Mouse (Mus musculus) heart, adult 2 months (tissue): Measurements from ENCODE around the gene Gm7579. TPM values are rescaled to one million over a fixed set of nuclear protein-coding genes. Genes with fewer than 3 reads are reported as not detected.
"Not testable (repeated sequence)": the region's sequence is repeated elsewhere in the genome, so short reads cannot be mapped to it uniquely, and the experiment has no call there.

Source experiments
- DNase-seq, 2 experiments: peaks; one replicate each; pipeline ENCODE4 v3.0.0; 2021
- H3K27ac ChIP-seq: fragments of 200-600 bp; 2 replicates; pipeline ENCODE4 v1.8.1; 2022
- H3K27me3 ChIP-seq: fragments of 200-500 bp; 2 replicates; pipeline ENCODE4 v1.6.1; 2012; ENCODE audit warnings: mild to moderate bottlenecking, low read length, inconsistent platforms, mixed read lengths; ENCODE audit not compliant: control insufficient read depth, insufficient read depth
- H3K36me3 ChIP-seq: fragments of 200-500 bp; 2 replicates; pipeline ENCODE4 v1.6.1; 2012; ENCODE audit warnings: low read length, inconsistent platforms; ENCODE audit not compliant: control insufficient read depth, insufficient read depth
- H3K4me1 ChIP-seq: fragments of 200-500 bp; 2 replicates; pipeline ENCODE4 v1.6.1; 2011; ENCODE audit warnings: low read length; ENCODE audit not compliant: control insufficient read depth, insufficient read depth
- H3K4me3 ChIP-seq: fragments of 200-600 bp; 2 replicates; pipeline ENCODE4 v1.8.1; 2022
- H3K79me2 ChIP-seq: fragments of 200-500 bp; replicated peaks from 2 replicates; pipeline ENCODE4 v1.6.1; 2012; ENCODE audit warnings: mild to moderate bottlenecking, inconsistent platforms, low read length, moderate library complexity, mixed read lengths; ENCODE audit not compliant: control insufficient read depth, insufficient read depth
- H3K9ac ChIP-seq: fragments of 200-500 bp; 2 replicates; pipeline ENCODE4 v1.6.1; 2012; ENCODE audit warnings: low read depth, mild to moderate bottlenecking, control low read depth, inconsistent platforms, low read length, mixed read lengths
- CTCF ChIP-seq: fragments of 200-600 bp; IDR thresholded peaks from 2 replicates; pipeline ENCODE4 v1.8.1; 2022; ENCODE audit warnings: antibody characterized with exemption, mild to moderate bottlenecking, moderate library complexity
- EP300 ChIP-seq: fragments of 200-500 bp; IDR thresholded peaks from 2 replicates; pipeline ENCODE4 v1.6.1; 2011; ENCODE audit warnings: low read depth, low read length, control low read depth; ENCODE audit not compliant: insufficient read depth
- POLR2A ChIP-seq: fragments of 200-500 bp; IDR thresholded peaks from 2 replicates; pipeline ENCODE4 v1.6.1; 2011; ENCODE audit warnings: mild to moderate bottlenecking, low read depth, low read length, control low read depth; ENCODE audit not compliant: insufficient read depth
- WGBS: fragments of 180-500 bp; shearing (Covaris S2); methylation state at CpG from one replicate; pipeline ENCODE4 v1.1.7; 2018; 5-methylcytosine and 5-hydroxymethylcytosine counted together
- intact Hi-C: fragments of 180-260 bp; cut with DNase I; formaldehyde crosslinking; loops from one replicate; pipeline ENCODE4 v1.15.1; 2025
- polyA plus RNA-seq: library from polyadenylated mRNA; depleted of rRNA; stranded (reverse); fragments of >200 nt; gene quantifications from 2 replicates; pipeline ENCODE4 v1.2.3, GENCODE M21; 2012
- total RNA-seq, 2 experiments: library from RNA; stranded (reverse); gene quantifications; 2 replicates each; pipeline ENCODE4 v1.2.3; 2021

Gm7579 gene
- total and polyA plus RNA-seq, 3 experiments, result not detected

- H3K79me2 ChIP-seq, result no peaks in the 10 kb centered on the region
- no peak within 1 kb of the TSS for H3K4me3 ChIP-seq
- no peak within 1 kb of the TSS for H3K27ac ChIP-seq
- no peak within 1 kb of the TSS for H3K9ac ChIP-seq
- H3K4me1 ChIP-seq, result no peaks in the 10 kb centered on the region
- intact Hi-C loops, result no loop called here
- TF ChIP-seq CTCF (no peak), EP300 (no peak), POLR2A (no peak)
- H3K27me3 ChIP-seq, result no peaks in the 10 kb centered on the region
- no peak for DNase-seq
- H3K36me3 ChIP-seq, result no peaks in the 10 kb centered on the region
- 26% methylated on average over 2 of the region's 2 CpGs for WGBS
These were observed 21.4 kb upstream of the Gm7579 start, which contains the start of gene Gm10153 for GRCm38 (mm10) chr7:142190289-142190688. Gene Gm10153, minus strand, starts transcription at chr7:142190389.

GRCm38 (mm10) chr7:142198748-142199147, 12.9 kb upstream of the Gm7579 start:
- Histone ChIP-seq H3K79me2 (no peaks in the 10 kb centered on the region), H3K36me3 (no peaks in the 10 kb centered on the region), H3K27ac (no peak overlapping the region), H3K4me3 (no peak overlapping the region), H3K27me3 (no peaks in the 10 kb centered on the region), H3K9ac (no peak overlapping the region), H3K4me1 (no peaks in the 10 kb centered on the region)
- no peak for TF ChIP-seq POLR2A
- TF ChIP-seq CTCF, result no peak
- intact Hi-C loops, result no loop called here
- no peak for DNase-seq
- 57% methylated on average over 2 of the region's 2 CpGs for WGBS

GRCm38 (mm10) chr7:142201064-142201463, 10.6 kb upstream of the Gm7579 start, which contains the start of gene Krtap5-3:
Gene Krtap5-3, plus strand, starts transcription at chr7:142201364.
- 31% methylated on average over 1 of the region's 1 CpGs for WGBS
- H3K27me3 ChIP-seq, result no peaks in the 10 kb centered on the region
- intact Hi-C loops, result no loop called here
- no peak within 1 kb of the TSS for H3K9ac ChIP-seq
- H3K27ac ChIP-seq, result no peak within 1 kb of the TSS
- no peaks in the 10 kb centered on the region for H3K79me2 ChIP-seq
- H3K4me1 ChIP-seq, result no peaks in the 10 kb centered on the region
- H3K4me3 ChIP-seq, result no peak within 1 kb of the TSS
- no peaks in the 10 kb centered on the region for H3K36me3 ChIP-seq
- no peak for DNase-seq
- no peak for TF ChIP-seq CTCF
- no peak for TF ChIP-seq POLR2A
- no peak for TF ChIP-seq EP300

GRCm38 (mm10) chr7:142205488-142205887, 6.2 kb upstream of the Gm7579 start:
- Histone ChIP-seq H3K27ac (no peak overlapping the region), H3K27me3 (no peaks in the 10 kb centered on the region), H3K79me2 (no peaks in the 10 kb centered on the region), H3K4me1 (no peaks in the 10 kb centered on the region), H3K36me3 (no peaks in the 10 kb centered on the region), H3K9ac (no peak overlapping the region), H3K4me3 (no peak overlapping the region)
- no peak for DNase-seq
- intact Hi-C loops, result no loop called here
- TF ChIP-seq POLR2A (no peak), EP300 (no peak), CTCF (no peak)

GRCm38 (mm10) chr7:142206891-142207290, 4.8 kb upstream of the Gm7579 start:
- WGBS, result 80% methylated on average over 5 of the region's 5 CpGs
- H3K79me2 ChIP-seq, H3K4me1 ChIP-seq, DNase-seq, intact Hi-C loops, H3K9ac ChIP-seq, H3K4me3 ChIP-seq, H3K36me3 ChIP-seq, H3K27ac ChIP-seq, H3K27me3 ChIP-seq: not testable (repeated sequence)

- 50% methylated on average over 1 of the region's 1 CpGs for WGBS
- intact Hi-C loops, H3K9ac ChIP-seq, H3K79me2 ChIP-seq, H3K27me3 ChIP-seq, H3K27ac ChIP-seq, H3K4me1 ChIP-seq, DNase-seq, H3K4me3 ChIP-seq, H3K36me3 ChIP-seq: not testable (repeated sequence)
These were observed 477 bp downstream of the Gm7579 start for GRCm38 (mm10) chr7:142212136-142212535.

- 34% methylated on average over 2 of the region's 2 CpGs for WGBS
- Histone ChIP-seq H3K4me1 (no peaks in the 10 kb centered on the region), H3K36me3 (no peaks in the 10 kb centered on the region), H3K79me2 (no peaks in the 10 kb centered on the region), H3K27ac (no peak overlapping the region), H3K9ac (no peak overlapping the region), H3K4me3 (no peak overlapping the region), H3K27me3 (no peaks in the 10 kb centered on the region)
- intact Hi-C loops, result no loop called here
- no peak for DNase-seq
- TF ChIP-seq POLR2A (no peak), EP300 (no peak)
These were observed 12.9 kb downstream of the Gm7579 start for GRCm38 (mm10) chr7:142224518-142224917.

GRCm38 (mm10) chr7:142229871-142230270, 18.2 kb downstream of the Gm7579 start, which contains the start of gene Krtap5-5:
Gene Krtap5-5, minus strand, starts transcription at chr7:142229971.
- 28% methylated on average over 3 of the region's 3 CpGs for WGBS
- H3K4me3 ChIP-seq, H3K79me2 ChIP-seq, H3K9ac ChIP-seq, DNase-seq, H3K36me3 ChIP-seq, intact Hi-C loops, H3K27me3 ChIP-seq, H3K27ac ChIP-seq, H3K4me1 ChIP-seq: not testable (repeated sequence)
